Mouse (Mus musculus) olfactory bulb, adult 2 months (tissue): Measurements from ENCODE around the gene Nmt1.

Source experiments
- CTCF ChIP-seq: fragments of 200-500 bp; IDR thresholded peaks from 2 replicates; pipeline ENCODE4 v1.5.1; 2012; ENCODE audit warnings: low read depth, mild to moderate bottlenecking, low read length, moderate library complexity; ENCODE audit not compliant: insufficient read depth
- POLR2A ChIP-seq: fragments of 200-500 bp; IDR thresholded peaks from 2 replicates; pipeline ENCODE4 v1.6.1; 2012; ENCODE audit warnings: mild to moderate bottlenecking, low read depth, low read length, moderate library complexity; ENCODE audit not compliant: insufficient read depth

DNA sequence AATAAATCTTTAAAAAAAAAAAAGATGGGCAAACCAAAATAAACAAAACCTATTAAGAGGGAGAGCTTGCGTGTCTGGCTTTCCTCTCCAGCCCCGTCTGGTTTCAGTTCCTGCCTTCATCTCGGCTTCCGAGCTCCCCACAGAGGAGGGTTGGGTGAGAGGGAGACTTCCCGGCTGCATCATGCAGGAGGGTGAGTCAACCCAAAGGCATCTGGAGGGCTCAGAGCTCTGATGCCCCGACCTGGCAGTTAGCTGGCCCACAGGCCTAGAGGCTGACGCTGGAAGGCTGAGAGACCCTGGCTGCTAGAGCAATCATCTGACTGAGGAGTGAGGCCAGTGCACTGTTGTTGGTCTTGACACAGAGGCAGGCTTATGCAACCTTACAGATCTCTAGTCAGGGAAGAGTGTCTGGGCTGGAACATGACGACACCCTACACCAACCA lies 23.3 kb downstream of the Nmt1 start:
- no peak for TF ChIP-seq CTCF
- no peak for TF ChIP-seq POLR2A
